Mouse (Mus musculus): ENCODE measurements at regions not wholly inside any gene's neighbourhood (a gene's known extent, or its start where the extent isn't known, plus 50 kb on each side); places are given as distances from the start of the nearest gene placed in this dataset.

DNA sequence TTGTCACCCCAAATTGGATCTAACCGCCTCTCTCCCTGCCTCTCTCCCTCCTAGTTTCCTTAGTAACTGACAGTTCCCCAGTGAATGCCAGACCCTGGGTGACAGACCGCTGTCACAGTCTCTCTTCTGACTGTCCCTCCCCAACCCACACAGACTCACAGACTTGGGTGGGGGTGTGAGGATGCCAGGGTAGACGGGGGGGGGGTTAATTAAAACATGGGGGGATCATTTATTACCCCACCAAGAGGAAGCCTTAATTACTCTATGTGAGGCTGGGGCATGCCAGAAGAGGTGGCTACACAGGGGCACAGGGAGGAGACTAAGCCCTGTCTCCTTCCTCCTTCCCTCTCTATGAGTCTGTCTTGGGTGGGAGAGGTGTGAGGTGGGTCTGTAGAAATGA is 261.1 kb upstream of the Gm4791 start:
- Histone ChIP-seq H3K27ac (ENCODE audit: control insufficient read depth, insufficient read depth, low read length) (no peak overlapping the region), H3K4me3 (ENCODE audit: control insufficient read depth, insufficient read depth, low read length) (no peak overlapping the region), H3K27me3 (ENCODE audit: control insufficient read depth, insufficient read depth, low read length) (no peaks in the 10 kb centered on the region), H3K36me3 (ENCODE audit: control insufficient read depth, insufficient read depth, low read length) (no peaks in the 10 kb centered on the region), H3K4me1 (replicated peaks; ENCODE audit: control insufficient read depth, insufficient read depth, low read length) (no peaks in the 10 kb centered on the region)
- TF ChIP-seq POLR2A (IDR thresholded peaks at IDR 0.05; ENCODE audit: control insufficient read depth, extremely low read depth, insufficient read depth, low read length, poor library complexity) (no peak), CTCF (IDR thresholded peaks at IDR 0.05; ENCODE audit: borderline replicate concordance, control insufficient read depth, extremely low read depth, insufficient read depth, low read length, poor library complexity) (no peak)
- DNase-seq = no peak
- 61% methylated on average over 3 of the region's 3 CpGs for WGBS

DNA sequence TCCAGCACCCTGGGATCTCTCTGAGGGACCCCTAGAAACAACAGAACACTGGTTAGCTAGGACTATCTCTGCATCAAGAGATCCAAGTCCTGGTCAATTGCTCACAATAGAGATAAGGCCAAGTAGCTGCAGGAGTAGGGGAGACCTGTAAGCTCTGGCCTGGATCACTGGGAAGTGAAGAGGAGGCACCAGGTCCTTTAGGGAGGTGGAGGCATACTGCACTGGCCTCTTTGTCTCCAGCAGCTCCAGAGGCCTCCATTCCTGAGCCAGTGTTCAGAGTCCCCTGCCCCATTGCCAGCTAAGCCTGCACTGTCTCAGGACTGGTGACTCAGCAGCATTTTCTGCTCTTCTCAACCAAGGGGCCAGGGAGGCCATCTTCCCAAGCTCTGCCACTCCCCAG is 262.3 kb upstream of the Gm4791 start:
- no peak overlapping the region for H3K4me3 ChIP-seq (ENCODE audit: control insufficient read depth, insufficient read depth, low read length)
- TF ChIP-seq CTCF (IDR thresholded peaks at IDR 0.05; ENCODE audit: borderline replicate concordance, control insufficient read depth, extremely low read depth, insufficient read depth, low read length, poor library complexity) = no peak
- no peak for TF ChIP-seq POLR2A (IDR thresholded peaks at IDR 0.05; ENCODE audit: control insufficient read depth, extremely low read depth, insufficient read depth, low read length, poor library complexity)
- no peaks in the 10 kb centered on the region for H3K4me1 ChIP-seq (replicated peaks; ENCODE audit: control insufficient read depth, insufficient read depth, low read length)
- no peaks in the 10 kb centered on the region for H3K27me3 ChIP-seq (ENCODE audit: control insufficient read depth, insufficient read depth, low read length)
- H3K36me3 ChIP-seq (ENCODE audit: control insufficient read depth, insufficient read depth, low read length) = no peaks in the 10 kb centered on the region
- no peak for DNase-seq
- no peak overlapping the region for H3K27ac ChIP-seq (ENCODE audit: control insufficient read depth, insufficient read depth, low read length)

DNA sequence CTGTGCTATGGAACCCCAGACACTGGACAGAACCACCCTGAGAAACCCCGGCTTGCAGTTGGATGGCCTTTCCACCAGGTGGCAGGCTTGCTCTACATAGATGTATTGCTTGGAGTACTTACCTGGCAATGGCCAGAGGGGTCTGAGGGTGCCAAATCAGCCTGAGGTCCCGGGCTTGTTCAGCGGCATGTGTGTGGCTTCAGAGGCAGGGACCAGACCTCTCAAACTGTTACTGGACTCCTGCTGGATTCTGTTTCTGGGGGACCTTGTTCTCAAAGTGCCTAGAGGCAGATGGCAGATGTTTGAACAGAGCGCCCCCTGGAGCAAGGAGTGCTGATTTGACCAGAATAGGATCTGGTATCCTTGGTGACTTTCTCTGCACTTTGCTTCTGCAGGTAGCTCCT is 262.9 kb upstream of the Gm4791 start:
- TF ChIP-seq POLR2A (IDR thresholded peaks at IDR 0.05; ENCODE audit: control insufficient read depth, extremely low read depth, insufficient read depth, low read length, poor library complexity) = no peak
- 0 out of 2 replicates have a peak, but pooled peaks have one; percentile 58 for TF ChIP-seq CTCF (IDR thresholded peaks at IDR 0.05; ENCODE audit: borderline replicate concordance, control insufficient read depth, extremely low read depth, insufficient read depth, low read length, poor library complexity)
- H3K27me3 ChIP-seq (ENCODE audit: control insufficient read depth, insufficient read depth, low read length) = no peaks in the 10 kb centered on the region
- no peaks in the 10 kb centered on the region for H3K4me1 ChIP-seq (replicated peaks; ENCODE audit: control insufficient read depth, insufficient read depth, low read length)
- 8% methylated on average over 4 of the region's 4 CpGs for WGBS
- no peak overlapping the region for H3K27ac ChIP-seq (ENCODE audit: control insufficient read depth, insufficient read depth, low read length)
- peak; percentile 63 for DNase-seq
- no peaks in the 10 kb centered on the region for H3K36me3 ChIP-seq (ENCODE audit: control insufficient read depth, insufficient read depth, low read length)
- H3K4me3 ChIP-seq (ENCODE audit: control insufficient read depth, insufficient read depth, low read length) = no peak overlapping the region

DNA sequence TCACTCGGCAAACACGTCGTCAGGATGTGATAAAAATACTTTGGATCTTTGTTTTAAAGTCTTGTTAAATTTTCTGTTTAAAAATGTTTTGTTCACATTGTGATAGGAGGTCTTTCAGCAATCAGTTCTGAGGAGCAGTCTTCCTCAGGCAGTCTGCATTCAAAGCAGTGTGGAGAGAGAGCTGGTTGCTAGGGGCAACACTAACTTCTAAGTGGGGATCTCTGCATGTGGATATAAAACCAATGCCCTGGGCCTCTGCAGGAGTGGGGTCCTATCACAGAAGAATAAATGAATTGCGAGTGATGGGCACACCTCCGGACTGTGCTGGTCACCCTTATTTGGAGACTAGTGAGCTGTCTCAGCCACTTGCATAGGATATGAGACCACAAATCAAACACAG is 270.1 kb upstream of the Gm4791 start:
- H3K4me3 ChIP-seq (ENCODE audit: control insufficient read depth, insufficient read depth, low read length) = no peak overlapping the region
- no peak for DNase-seq
- H3K27me3 ChIP-seq (ENCODE audit: control insufficient read depth, insufficient read depth, low read length) = no peaks in the 10 kb centered on the region
- TF ChIP-seq CTCF (IDR thresholded peaks at IDR 0.05; ENCODE audit: borderline replicate concordance, control insufficient read depth, extremely low read depth, insufficient read depth, low read length, poor library complexity) (no peak), POLR2A (IDR thresholded peaks at IDR 0.05; ENCODE audit: control insufficient read depth, extremely low read depth, insufficient read depth, low read length, poor library complexity) (no peak)
- WGBS = 86% methylated on average over 5 of the region's 5 CpGs
- H3K27ac ChIP-seq (ENCODE audit: control insufficient read depth, insufficient read depth, low read length) = no peak overlapping the region
- H3K4me1 ChIP-seq (replicated peaks; ENCODE audit: control insufficient read depth, insufficient read depth, low read length) = no peaks in the 10 kb centered on the region
- H3K36me3 ChIP-seq (ENCODE audit: control insufficient read depth, insufficient read depth, low read length) = no peaks in the 10 kb centered on the region

DNA sequence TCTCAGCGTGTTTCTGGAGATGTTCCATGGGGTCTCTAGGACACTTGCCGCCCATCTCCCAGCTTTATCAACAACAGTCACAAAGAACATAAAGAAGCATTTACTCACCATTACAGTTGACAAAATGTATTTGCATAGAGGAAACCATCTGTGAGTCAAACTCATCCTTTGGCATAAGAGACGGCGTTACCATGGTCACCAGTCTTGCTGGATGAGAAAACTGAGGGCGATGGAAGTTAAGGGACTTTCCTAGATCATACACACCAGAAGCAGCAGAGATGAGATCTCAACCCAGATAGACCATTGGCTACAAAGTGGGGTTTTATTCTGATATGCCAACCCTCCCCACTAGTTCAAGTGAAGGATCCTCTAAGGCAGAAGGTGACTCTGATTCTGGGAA is 274.3 kb upstream of the Gm4791 start:
- DNase-seq = no peak
- Histone ChIP-seq H3K27me3 (ENCODE audit: control insufficient read depth, insufficient read depth, low read length) (no peaks in the 10 kb centered on the region), H3K27ac (ENCODE audit: control insufficient read depth, insufficient read depth, low read length) (no peak overlapping the region), H3K4me3 (ENCODE audit: control insufficient read depth, insufficient read depth, low read length) (no peak overlapping the region), H3K36me3 (ENCODE audit: control insufficient read depth, insufficient read depth, low read length) (no peaks in the 10 kb centered on the region), H3K4me1 (replicated peaks; ENCODE audit: control insufficient read depth, insufficient read depth, low read length) (no peaks in the 10 kb centered on the region)
- 91% methylated on average over 5 of the region's 5 CpGs for WGBS
- no peak for TF ChIP-seq POLR2A (IDR thresholded peaks at IDR 0.05; ENCODE audit: control insufficient read depth, extremely low read depth, insufficient read depth, low read length, poor library complexity)
- no peak for TF ChIP-seq CTCF (IDR thresholded peaks at IDR 0.05; ENCODE audit: borderline replicate concordance, control insufficient read depth, extremely low read depth, insufficient read depth, low read length, poor library complexity)

DNA sequence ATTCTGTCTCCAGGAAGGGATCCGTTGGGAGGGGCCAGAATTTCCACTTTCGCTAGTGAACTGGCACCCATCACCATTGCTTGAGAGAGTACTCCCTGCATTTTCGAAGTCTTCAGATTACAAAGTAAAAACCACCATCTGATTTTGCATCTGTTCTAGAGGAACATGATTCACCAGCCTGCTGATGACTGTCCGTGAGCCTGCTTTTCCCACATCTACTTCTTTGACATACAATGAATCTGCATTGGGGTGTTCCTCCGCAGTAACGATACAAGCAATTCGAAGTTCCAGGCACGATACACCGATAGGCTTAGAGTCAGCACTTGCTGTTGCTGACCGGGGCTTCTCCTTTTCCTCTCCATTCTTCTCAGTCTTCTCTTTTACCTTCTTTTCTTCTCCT is 285.1 kb upstream of the Gm4791 start:
- no peak overlapping the region for H3K27ac ChIP-seq (ENCODE audit: control insufficient read depth, insufficient read depth, low read length)
- no peak overlapping the region for H3K4me3 ChIP-seq (ENCODE audit: control insufficient read depth, insufficient read depth, low read length)
- no peak for TF ChIP-seq CTCF (IDR thresholded peaks at IDR 0.05; ENCODE audit: borderline replicate concordance, control insufficient read depth, extremely low read depth, insufficient read depth, low read length, poor library complexity)
- TF ChIP-seq POLR2A (IDR thresholded peaks at IDR 0.05; ENCODE audit: control insufficient read depth, extremely low read depth, insufficient read depth, low read length, poor library complexity) = no peak
- H3K4me1 ChIP-seq (replicated peaks; ENCODE audit: control insufficient read depth, insufficient read depth, low read length) = no peaks in the 10 kb centered on the region
- DNase-seq = no peak
- no peaks in the 10 kb centered on the region for H3K36me3 ChIP-seq (ENCODE audit: control insufficient read depth, insufficient read depth, low read length)
- no peaks in the 10 kb centered on the region for H3K27me3 ChIP-seq (ENCODE audit: control insufficient read depth, insufficient read depth, low read length)
- WGBS = 95% methylated on average over 10 of the region's 10 CpGs

DNA sequence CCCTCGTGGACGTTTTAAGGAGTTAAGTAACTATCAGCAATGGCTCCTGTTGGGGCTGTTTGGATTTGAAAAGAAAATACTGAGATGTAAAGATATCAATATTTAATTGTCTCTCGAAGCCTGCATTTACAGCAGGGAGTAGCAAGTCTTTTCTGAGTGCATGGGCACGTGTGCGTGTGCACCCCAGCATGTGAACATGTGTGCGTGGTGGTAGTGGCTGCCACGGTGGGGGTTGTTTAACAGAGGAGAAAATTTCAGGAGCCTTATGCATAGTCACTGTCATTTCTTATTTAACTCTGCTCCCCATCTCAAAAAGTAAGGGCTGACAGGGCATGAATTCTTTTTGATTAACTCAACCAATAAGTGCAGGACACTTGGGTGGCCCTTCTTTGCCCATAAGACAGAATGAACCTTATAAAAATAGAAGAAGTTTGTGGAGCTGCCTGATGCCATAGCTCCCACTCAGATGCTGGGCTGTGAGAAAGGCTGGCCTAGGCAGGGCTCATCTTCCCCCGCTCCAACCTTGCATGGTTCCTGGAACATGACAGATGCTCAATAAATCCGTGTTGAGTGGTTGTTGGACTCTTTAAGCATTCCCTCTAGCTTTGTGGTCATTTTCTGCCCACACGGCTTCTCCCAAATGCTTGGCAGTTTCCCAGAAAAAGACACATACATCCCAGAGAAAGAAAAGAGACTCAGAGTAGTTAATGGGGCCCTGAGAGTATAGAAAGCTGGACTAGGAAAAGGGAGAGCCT is 294.2 kb upstream of the Gm4791 start:
- DNase-seq = no peak
- WGBS = 71% methylated on average over 10 of the region's 10 CpGs

More for the DNA sequence above, 294.2 kb upstream of the Gm4791 start:
- no peaks in the 10 kb centered on the region for H3K36me3 ChIP-seq (ENCODE audit: control insufficient read depth, insufficient read depth, low read length)
- H3K27ac ChIP-seq (ENCODE audit: control insufficient read depth, insufficient read depth, low read length) = no peak overlapping the region
- no peaks in the 10 kb centered on the region for H3K4me1 ChIP-seq (replicated peaks; ENCODE audit: control insufficient read depth, insufficient read depth, low read length)
- no peak for TF ChIP-seq POLR2A (IDR thresholded peaks at IDR 0.05; ENCODE audit: control insufficient read depth, extremely low read depth, insufficient read depth, low read length, poor library complexity)
- no peak overlapping the region for H3K4me3 ChIP-seq (ENCODE audit: control insufficient read depth, insufficient read depth, low read length)
- H3K27me3 ChIP-seq (ENCODE audit: control insufficient read depth, insufficient read depth, low read length) = no peaks in the 10 kb centered on the region

All from thymus, adult 2 months (tissue).